Mouse (Mus musculus): ENCODE results near the gene Prr23a1.

Prr23a1 gene

GRCm38 (mm10) chr9:98842117-98842516 is at the start of gene Prr23a1:
Prr23a1 (plus strand) TSS chr9:98842503.
- DNase-seq, result no peak

GRCm38 (mm10) chr9:98799021-98799420 is 43.3 kb upstream of the Prr23a1 start:
- no peak for DNase-seq

GRCm38 (mm10) chr9:98803971-98804370 is 38.3 kb upstream of the Prr23a1 start:
- DNase-seq, result no peak

GRCm38 (mm10) chr9:98805511-98805910 is 36.8 kb upstream of the Prr23a1 start:
- DNase-seq, result no peak

- no peak for DNase-seq
Measured at GRCm38 (mm10) chr9:98805934-98806333, 36.4 kb upstream of the Prr23a1 start.

- no peak for DNase-seq
Measured at GRCm38 (mm10) chr9:98807631-98808030, 34.7 kb upstream of the Prr23a1 start.

- DNase-seq, result peak; percentile 69 to 74
Measured at GRCm38 (mm10) chr9:98809526-98809925, 32.8 kb upstream of the Prr23a1 start.

- DNase-seq, result no peak
Measured at GRCm38 (mm10) chr9:98816066-98816465, 26.2 kb upstream of the Prr23a1 start.

- no peak for DNase-seq
Measured at GRCm38 (mm10) chr9:98817592-98817991, 24.7 kb upstream of the Prr23a1 start.

- DNase-seq, result no peak
Measured at GRCm38 (mm10) chr9:98818971-98819370, 23.3 kb upstream of the Prr23a1 start.

- DNase-seq, result peak in 1 of 2 experiments; percentile 9
Measured at GRCm38 (mm10) chr9:98819481-98819880, 22.8 kb upstream of the Prr23a1 start.

- no peak for DNase-seq
Measured at GRCm38 (mm10) chr9:98820461-98820860, 21.8 kb upstream of the Prr23a1 start.

- no peak for DNase-seq
Measured at GRCm38 (mm10) chr9:98821067-98821466, 21.2 kb upstream of the Prr23a1 start.

GRCm38 (mm10) chr9:98823805-98824204 is 18.5 kb upstream of the Prr23a1 start:
- no peak for DNase-seq

GRCm38 (mm10) chr9:98829508-98829907 is 12.8 kb upstream of the Prr23a1 start:
- DNase-seq, result no peak

- DNase-seq, result no peak
Measured at GRCm38 (mm10) chr9:98837537-98838074, 4.7 kb upstream of the Prr23a1 start.

GRCm38 (mm10) chr9:98856210-98856609 is 13.9 kb downstream of the Prr23a1 start, which contains the start of gene Prr23a2:
Prr23a2 (plus strand) TSS chr9:98856494.
- DNase-seq, result no peak

- no peak for DNase-seq
Measured at GRCm38 (mm10) chr9:98863463-98863862, 21.2 kb downstream of the Prr23a1 start.

- no peak for DNase-seq
Measured at GRCm38 (mm10) chr9:98864571-98864970, 22.3 kb downstream of the Prr23a1 start, which contains the start of gene Prr23a3. Prr23a3 (plus strand) TSS chr9:98864767.

Measured in cerebellum, postnatal 14 days (tissue).